Mouse (Mus musculus): ENCODE measurements around the gene Gm20388.

GRCm38 (mm10) chr8:120207364-120207763, 296.7 kb downstream of the Gm20388 start:
- TF ChIP-seq CTCF (IDR thresholded peaks at IDR 0.05; ENCODE audit: low read depth), result peak; percentile 21; the same call in 1 of the 2 replicates
- no peak for TF ChIP-seq EP300 (IDR thresholded peaks at IDR 0.05; ENCODE audit: low read depth)

Data from liver, embryonic 14.5 days (tissue).